Mouse (Mus musculus): ENCODE results near the gene Isl1. TPM values are rescaled to one million over a fixed set of nuclear protein-coding genes. Genes with fewer than 3 reads are reported as not detected.

The Isl1 gene
- polyA plus RNA-seq, 1 experiment, result 2.7 TPM

DNA sequence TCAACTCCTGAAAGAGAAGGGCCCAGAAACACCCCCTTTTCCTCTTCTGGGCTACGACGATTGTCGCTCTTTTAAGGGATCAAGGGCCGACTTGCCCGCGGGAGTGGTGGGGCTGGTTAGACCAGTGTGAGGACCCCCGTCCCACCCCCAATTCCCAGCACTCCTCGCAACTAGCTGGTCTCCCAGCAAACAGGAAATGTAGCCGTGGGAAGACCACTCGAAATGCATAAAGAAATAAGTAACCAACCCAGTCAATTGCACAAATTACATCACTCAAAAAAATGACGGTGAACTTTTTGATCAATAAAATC, 15.4 kb downstream of the Isl1 start:
- Histone ChIP-seq H3K27ac (ENCODE audit: insufficient read depth, low read depth, low read length) (no peak overlapping the region), H3K27me3 (ENCODE audit: control insufficient read depth, insufficient read depth, low read length) (peaks cover 23% of the 10 kb centered on the region), H3K36me3 (ENCODE audit: control insufficient read depth, insufficient read depth, low read length) (no peaks in the 10 kb centered on the region), H3K4me1 (ENCODE audit: control insufficient read depth, insufficient read depth, insufficient read length, low read length) (no peaks in the 10 kb centered on the region), H3K4me3 (ENCODE audit: low read depth, low read length) (no peak overlapping the region)
- TF ChIP-seq CTCF (IDR thresholded peaks at IDR 0.05; ENCODE audit: extremely low read depth, insufficient read length, insufficient replicate concordance, low read depth, low read length) (no peak), POLR2A (IDR thresholded peaks at IDR 0.05; ENCODE audit: low read depth, low read length) (no peak)
- 3% methylated on average over 11 of the region's 11 CpGs for WGBS

DNA sequence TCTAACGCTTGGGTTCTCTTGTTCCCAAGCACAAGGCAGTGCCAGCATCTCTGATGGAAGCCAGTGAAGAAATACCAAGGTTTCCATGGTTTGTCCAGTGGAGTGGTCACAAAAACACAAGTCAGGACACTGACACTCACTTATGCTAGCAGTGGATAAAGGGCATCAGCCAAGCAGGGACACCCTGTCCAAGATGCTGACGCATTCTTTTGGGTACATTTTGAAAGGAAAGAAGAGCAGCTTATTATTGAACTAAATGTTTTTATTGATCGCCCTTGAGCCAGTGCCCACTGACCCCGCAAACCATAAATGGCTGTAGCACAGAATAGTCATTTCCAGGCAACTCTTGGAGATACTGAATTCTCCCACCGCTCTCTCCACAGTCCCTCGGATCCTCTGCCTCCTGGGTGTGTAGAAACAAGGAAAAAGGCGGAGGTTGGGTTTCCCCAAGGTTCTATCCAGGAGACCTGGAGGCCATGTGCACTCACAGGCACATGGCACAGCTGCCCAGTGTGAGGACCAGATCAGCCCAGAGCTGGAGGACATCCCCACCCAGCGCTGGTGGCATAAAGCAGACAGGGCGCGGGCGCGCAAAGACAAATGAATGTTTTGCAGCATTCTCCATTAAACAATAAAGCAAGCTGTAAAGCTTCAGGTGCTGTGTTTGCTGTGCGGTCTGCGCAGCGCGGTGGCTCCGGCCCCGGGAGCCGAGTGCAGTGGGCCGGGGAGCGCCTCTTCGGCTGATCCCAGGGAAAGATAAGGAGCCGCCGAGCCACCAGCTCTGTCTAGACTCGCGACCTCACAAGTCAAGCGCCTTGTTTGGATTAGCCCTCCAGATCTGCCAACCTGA, 16.0 kb downstream of the Isl1 start:
- Histone ChIP-seq H3K27me3 (ENCODE audit: control insufficient read depth, insufficient read depth, low read length) (peaks cover 23% of the 10 kb centered on the region), H3K27ac (ENCODE audit: insufficient read depth, low read depth, low read length) (no peak overlapping the region), H3K4me3 (ENCODE audit: low read depth, low read length) (no peak overlapping the region), H3K4me1 (ENCODE audit: control insufficient read depth, insufficient read depth, insufficient read length, low read length) (no peaks in the 10 kb centered on the region), H3K36me3 (ENCODE audit: control insufficient read depth, insufficient read depth, low read length) (no peaks in the 10 kb centered on the region)
- 9% methylated on average over 27 of the region's 27 CpGs for WGBS
- no peak for TF ChIP-seq POLR2A (IDR thresholded peaks at IDR 0.05; ENCODE audit: low read depth, low read length)
- TF ChIP-seq CTCF (IDR thresholded peaks at IDR 0.05; ENCODE audit: extremely low read depth, insufficient read length, insufficient replicate concordance, low read depth, low read length), result no peak

- WGBS, result 80% methylated on average over 1 of the region's 1 CpGs
- Histone ChIP-seq H3K27ac (ENCODE audit: insufficient read depth, low read depth, low read length) (no peak overlapping the region), H3K4me1 (ENCODE audit: control insufficient read depth, insufficient read depth, insufficient read length, low read length) (no peaks in the 10 kb centered on the region), H3K36me3 (ENCODE audit: control insufficient read depth, insufficient read depth, low read length) (no peaks in the 10 kb centered on the region), H3K4me3 (ENCODE audit: low read depth, low read length) (no peak overlapping the region), H3K27me3 (ENCODE audit: control insufficient read depth, insufficient read depth, low read length) (peaks cover 8% of the 10 kb centered on the region; the same call in 1 of the 2 replicates)
- no peak for TF ChIP-seq POLR2A (IDR thresholded peaks at IDR 0.05; ENCODE audit: low read depth, low read length)
- TF ChIP-seq CTCF (IDR thresholded peaks at IDR 0.05; ENCODE audit: extremely low read depth, insufficient read length, insufficient replicate concordance, low read depth, low read length), result no peak
These were observed 19.8 kb downstream of the Isl1 start for GRCm38 (mm10) chr13:116289655-116290054.

DNA sequence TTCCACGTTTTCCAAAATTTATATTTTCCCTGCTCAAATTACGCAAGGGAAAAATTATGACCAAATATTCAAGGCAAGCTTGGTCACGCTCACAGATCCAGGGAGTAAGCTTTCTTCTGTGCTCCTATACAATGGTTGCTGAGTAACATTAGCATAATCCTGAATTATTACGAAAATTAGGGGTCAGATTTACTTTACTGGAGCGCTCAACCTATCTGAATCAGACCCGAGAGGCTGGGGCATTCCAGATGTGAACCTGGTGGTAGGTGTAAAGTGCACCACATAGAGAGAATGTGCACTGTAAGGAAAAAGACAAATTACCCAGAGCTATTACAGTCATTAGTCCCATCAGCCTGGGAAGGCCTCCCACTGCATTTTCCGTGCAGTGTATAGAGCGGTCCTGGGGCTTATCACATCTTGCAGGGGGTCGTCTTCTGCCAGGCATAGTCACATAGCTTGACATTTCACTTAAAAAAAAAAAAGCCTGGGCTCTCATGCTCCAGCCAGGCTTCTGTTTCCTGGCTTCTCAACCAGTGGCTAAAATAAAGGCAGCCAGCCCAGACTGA, 30.2 kb downstream of the Isl1 start:
- Histone ChIP-seq H3K27ac (ENCODE audit: insufficient read depth, low read depth, low read length) (no peak overlapping the region), H3K4me3 (ENCODE audit: low read depth, low read length) (no peak overlapping the region), H3K27me3 (ENCODE audit: control insufficient read depth, insufficient read depth, low read length) (no peaks in the 10 kb centered on the region), H3K36me3 (ENCODE audit: control insufficient read depth, insufficient read depth, low read length) (no peaks in the 10 kb centered on the region), H3K4me1 (ENCODE audit: control insufficient read depth, insufficient read depth, insufficient read length, low read length) (no peaks in the 10 kb centered on the region)
- TF ChIP-seq POLR2A (IDR thresholded peaks at IDR 0.05; ENCODE audit: low read depth, low read length), result no peak
- TF ChIP-seq CTCF (IDR thresholded peaks at IDR 0.05; ENCODE audit: extremely low read depth, insufficient read length, insufficient replicate concordance, low read depth, low read length), result no peak
- 67% methylated on average over 9 of the region's 9 CpGs for WGBS
